Mouse (Mus musculus) hindbrain, embryonic 11.5 days (tissue): ENCODE results near the gene B430306N03Rik. TPM values are rescaled to one million over a fixed set of nuclear protein-coding genes. Genes with fewer than 3 reads are reported as not detected.

Experiments used
- ATAC-seq: fragments of 200-750 bp; cut with Nextera tagmentation; 2 replicates; pipeline ENCODE4 v1.8.0; 2017; ENCODE audit warnings: mild to moderate bottlenecking, moderate TSS enrichment, moderate library complexity; ENCODE audit not compliant: low FRiP score
- DNase-seq: peaks from one replicate; pipeline ENCODE4 v3.0.0-alpha.2; 2015; ENCODE audit warnings: low spot score
- H3K27ac ChIP-seq: fragments of 300-500 bp; sonication (generic); 2 replicates; pipeline ENCODE4 v1.5.1; 2014; ENCODE audit warnings: mild to moderate bottlenecking, low read depth, low read length
- H3K27me3 ChIP-seq: fragments of 300-500 bp; sonication (generic); 2 replicates; pipeline ENCODE4 v1.6.1; 2014; ENCODE audit warnings: mild to moderate bottlenecking, low read length, moderate library complexity, mixed read lengths; ENCODE audit not compliant: control insufficient read depth, insufficient read depth
- H3K36me3 ChIP-seq: fragments of 300-500 bp; sonication (generic); 2 replicates; pipeline ENCODE4 v1.6.1; 2014; ENCODE audit warnings: mild to moderate bottlenecking, low read length, moderate library complexity, mixed read lengths; ENCODE audit not compliant: control insufficient read depth, insufficient read depth
- H3K4me1 ChIP-seq: fragments of 300-500 bp; sonication (generic); replicated peaks from 2 replicates; pipeline ENCODE4 v1.6.1; 2014; ENCODE audit warnings: low read length, mixed read lengths; ENCODE audit not compliant: control insufficient read depth, insufficient read depth
- H3K4me2 ChIP-seq: fragments of 300-500 bp; sonication (generic); replicated peaks from 2 replicates; pipeline ENCODE4 v1.6.1; 2014; ENCODE audit warnings: mild to moderate bottlenecking, low read depth, low read length
- H3K4me3 ChIP-seq: fragments of 300-500 bp; sonication (generic); 2 replicates; pipeline ENCODE4 v1.5.1; 2014; ENCODE audit warnings: low read depth, low read length
- H3K9ac ChIP-seq: fragments of 300-500 bp; sonication (generic); 2 replicates; pipeline ENCODE4 v1.6.1; 2014; ENCODE audit warnings: low read depth, low read length
- H3K9me3 ChIP-seq: fragments of 300-500 bp; sonication (generic); 2 replicates; pipeline ENCODE4 v1.6.1; 2016; ENCODE audit warnings: low read length; ENCODE audit not compliant: control insufficient read depth
- WGBS: fragments of 180-500 bp; shearing (Covaris S2); extraction: QIAGEN DNeasy Blood & Tissue Kit; methylation state at CpG from one replicate; pipeline ENCODE4 v1.1.7; 2014; 5-methylcytosine and 5-hydroxymethylcytosine counted together
- polyA plus RNA-seq: library from polyadenylated mRNA; unstranded; fragments of >200 nt; fragmentation: Nextera tagmentation; extraction: Ambion mirVana; gene quantifications from 2 replicates; pipeline ENCODE4 v1.2.1, GENCODE M21; 2014

Gene B430306N03Rik
- polyA plus RNA-seq, 1 experiment from 2014 or later, result not detected

- no peak overlapping the region for H3K27ac ChIP-seq
- H3K9ac ChIP-seq, result no peak overlapping the region
- ATAC-seq (no peak), DNase-seq (no peak)
- H3K36me3 ChIP-seq, result no peaks in the 10 kb centered on the region
- 64% methylated on average over 7 of the region's 7 CpGs for WGBS
- no peak overlapping the region for H3K4me2 ChIP-seq
- no peaks in the 10 kb centered on the region for H3K4me1 ChIP-seq
- H3K4me3 ChIP-seq, result no peak overlapping the region
- H3K27me3 ChIP-seq, result no peaks in the 10 kb centered on the region
- H3K9me3 ChIP-seq, result no peaks in the 10 kb centered on the region
These were observed 40.2 kb upstream of the B430306N03Rik start for GRCm38 (mm10) chr17:48275736-48276135.

- Histone ChIP-seq H3K27ac (no peak overlapping the region), H3K9ac (no peak overlapping the region), H3K4me1 (peaks cover 3% of the 10 kb centered on the region; the same call in 1 of the 2 replicates), H3K4me3 (no peak overlapping the region), H3K36me3 (no peaks in the 10 kb centered on the region), H3K4me2 (no peak overlapping the region), H3K27me3 (no peaks in the 10 kb centered on the region), H3K9me3 (no peaks in the 10 kb centered on the region)
- no peak for DNase-seq
- ATAC-seq, result no peak
These were observed 37.6 kb upstream of the B430306N03Rik start for GRCm38 (mm10) chr17:48278381-48278780.

GRCm38 (mm10) chr17:48279002-48279401, 36.9 kb upstream of the B430306N03Rik start:
- no peak overlapping the region for H3K4me2 ChIP-seq
- no peak overlapping the region for H3K4me3 ChIP-seq
- H3K27ac ChIP-seq, result no peak overlapping the region
- ATAC-seq (no peak), DNase-seq (no peak)
- H3K27me3 ChIP-seq, result no peaks in the 10 kb centered on the region
- no peaks in the 10 kb centered on the region for H3K9me3 ChIP-seq
- H3K36me3 ChIP-seq, result no peaks in the 10 kb centered on the region
- peaks cover 3% of the 10 kb centered on the region; the same call in 1 of the 2 replicates for H3K4me1 ChIP-seq
- H3K9ac ChIP-seq, result no peak overlapping the region
- 86% methylated on average over 4 of the region's 4 CpGs for WGBS

- peak; percentile 43; the same call in 1 of the 2 replicates for ATAC-seq
- Histone ChIP-seq H3K27ac (no peak overlapping the region), H3K4me2 (peak overlapping the region; percentile 39), H3K9me3 (no peaks in the 10 kb centered on the region), H3K4me1 (peaks cover 3% of the 10 kb centered on the region; the same call in 1 of the 2 replicates), H3K27me3 (no peaks in the 10 kb centered on the region), H3K36me3 (no peaks in the 10 kb centered on the region), H3K9ac (peak overlapping the region; percentile 55), H3K4me3 (peak overlapping the region; percentile 20)
- WGBS, result 31% methylated on average over 18 of the region's 18 CpGs
- DNase-seq, result peak; percentile 61
These were observed 34.8 kb upstream of the B430306N03Rik start for GRCm38 (mm10) chr17:48280943-48281738.

GRCm38 (mm10) chr17:48281739-48282085, 34.2 kb upstream of the B430306N03Rik start:
- DNase-seq (peak; percentile 56), ATAC-seq (no peak)
- no peak overlapping the region; the same call in 1 of the 2 replicates for H3K9ac ChIP-seq
- H3K9me3 ChIP-seq, result no peaks in the 10 kb centered on the region
- 2% methylated on average over 3 of the region's 3 CpGs for WGBS
- H3K4me2 ChIP-seq, result peak overlapping the region; percentile 39
- H3K27ac ChIP-seq, result no peak overlapping the region
- no peaks in the 10 kb centered on the region for H3K36me3 ChIP-seq
- H3K4me1 ChIP-seq, result peaks cover 3% of the 10 kb centered on the region; the same call in 1 of the 2 replicates
- peak overlapping the region; percentile 20 for H3K4me3 ChIP-seq
- no peaks in the 10 kb centered on the region for H3K27me3 ChIP-seq

GRCm38 (mm10) chr17:48286765-48287164, 29.2 kb upstream of the B430306N03Rik start:
- DNase-seq (no peak), ATAC-seq (no peak)
- WGBS, result 36% methylated on average over 1 of the region's 1 CpGs
- H3K4me2 ChIP-seq, result no peak overlapping the region
- H3K9me3 ChIP-seq, result no peaks in the 10 kb centered on the region
- H3K9ac ChIP-seq, result no peak overlapping the region
- H3K27me3 ChIP-seq, result no peaks in the 10 kb centered on the region
- H3K36me3 ChIP-seq, result no peaks in the 10 kb centered on the region
- no peak overlapping the region for H3K27ac ChIP-seq
- no peak overlapping the region for H3K4me3 ChIP-seq
- no peaks in the 10 kb centered on the region for H3K4me1 ChIP-seq

- 63% methylated on average over 2 of the region's 2 CpGs for WGBS
- Histone ChIP-seq H3K4me3 (no peak overlapping the region), H3K36me3 (no peaks in the 10 kb centered on the region), H3K9ac (no peak overlapping the region), H3K4me1 (no peaks in the 10 kb centered on the region), H3K27me3 (no peaks in the 10 kb centered on the region), H3K27ac (no peak overlapping the region), H3K9me3 (no peaks in the 10 kb centered on the region), H3K4me2 (no peak overlapping the region)
- DNase-seq, result peak; percentile 20
- ATAC-seq, result no peak
These were observed 28.7 kb upstream of the B430306N03Rik start for GRCm38 (mm10) chr17:48287276-48287675.

GRCm38 (mm10) chr17:48293500-48294194, 22.3 kb upstream of the B430306N03Rik start:
- Histone ChIP-seq H3K4me3 (no peak overlapping the region), H3K27ac (no peak overlapping the region), H3K9me3 (no peaks in the 10 kb centered on the region), H3K4me1 (no peaks in the 10 kb centered on the region), H3K9ac (no peak overlapping the region), H3K4me2 (no peak overlapping the region), H3K36me3 (no peaks in the 10 kb centered on the region), H3K27me3 (no peaks in the 10 kb centered on the region)
- ATAC-seq, result no peak
- DNase-seq, result no peak
- 86% methylated on average over 5 of the region's 5 CpGs for WGBS
